Mouse (Mus musculus): Measurements from ENCODE around the gene Mmp14. TPM values are rescaled to one million over a fixed set of nuclear protein-coding genes. Genes with fewer than 3 reads are reported as not detected.

The Mmp14 gene
- total RNA-seq, 2 experiments from 2014 or later = 26.4 to 38.4 TPM

Other genes with a start within 250 kb of the Mmp14 start
- 100 to 1,000 TPM; 381 to 382 TPM for gene Dad1, start 177.5 kb upstream of the Mmp14 start, total RNA-seq (2021)
- 100 to 1,000 TPM; 463 to 735 TPM for gene Abhd4, start 177.4 kb upstream of the Mmp14 start, total RNA-seq (2021)
- under 1 TPM in 1 of 2 experiments, not detected in 1; 0.07 TPM for gene Olfr49, start 146.7 kb upstream of the Mmp14 start, total RNA-seq (2021)
- 10 to 100 TPM; 77.0 to 95.1 TPM for gene Oxa1l, start 70.8 kb upstream of the Mmp14 start, total RNA-seq (2021)
- gene Slc7a7, start 13.8 kb upstream of the Mmp14 start, total RNA-seq (2021) = 1 to 10 TPM; 3.1 to 4.5 TPM
- gene Mrpl52, start 4.7 kb upstream of the Mmp14 start, total RNA-seq (2021) = 100 to 1,000 TPM; 180 to 210 TPM
- 100 to 1,000 TPM in 1 of 2 experiments, 10 to 100 TPM in 1; 95.4 to 119 TPM for gene Lrp10, start 32.5 kb downstream of the Mmp14 start, total RNA-seq (2021)
- gene Rem2, start 44.5 kb downstream of the Mmp14 start, total RNA-seq (2021) = 1 to 10 TPM in 1 of 2 experiments, under 1 TPM in 1; 0.26 to 1.1 TPM
- 10 to 100 TPM; 38.9 to 43.3 TPM for gene Prmt5, start 85.9 kb downstream of the Mmp14 start, total RNA-seq (2021)
- 10 to 100 TPM; 11.2 to 18.9 TPM for gene Haus4, start 123.0 kb downstream of the Mmp14 start, total RNA-seq (2021)
- gene Ajuba, start 145.9 kb downstream of the Mmp14 start, total RNA-seq (2021) = 10 to 100 TPM; 20.5 to 26.0 TPM
- gene 4931414P19Rik, start 174.4 kb downstream of the Mmp14 start, total RNA-seq (2021) = 1 to 10 TPM; 2.7 to 6.5 TPM
- gene Psmb5, start 186.4 kb downstream of the Mmp14 start, total RNA-seq (2021) = 100 to 1,000 TPM; 273 to 381 TPM
- gene Psmb11, start 189.8 kb downstream of the Mmp14 start, total RNA-seq (2021) = not detected
- gene Gm17606, start 209.3 kb downstream of the Mmp14 start, total RNA-seq (2021) = not detected
- gene Cdh24, start 209.8 kb downstream of the Mmp14 start, total RNA-seq (2021) = 1 to 10 TPM in 1 of 2 experiments, under 1 TPM in 1; 0.70 to 1.2 TPM

All from adrenal gland, adult 18-20 months (tissue).